Mouse (Mus musculus): ENCODE data around the gene Chchd6. TPM values are rescaled to one million over a fixed set of nuclear protein-coding genes. Genes with fewer than 3 reads are reported as not detected.
A peak's percentile ranks its signal among the peaks of the same experiment; 100 is the strongest.

Chchd6 gene
- polyA plus RNA-seq, 1 experiment from 2014 or later: 91.2 TPM

DNA sequence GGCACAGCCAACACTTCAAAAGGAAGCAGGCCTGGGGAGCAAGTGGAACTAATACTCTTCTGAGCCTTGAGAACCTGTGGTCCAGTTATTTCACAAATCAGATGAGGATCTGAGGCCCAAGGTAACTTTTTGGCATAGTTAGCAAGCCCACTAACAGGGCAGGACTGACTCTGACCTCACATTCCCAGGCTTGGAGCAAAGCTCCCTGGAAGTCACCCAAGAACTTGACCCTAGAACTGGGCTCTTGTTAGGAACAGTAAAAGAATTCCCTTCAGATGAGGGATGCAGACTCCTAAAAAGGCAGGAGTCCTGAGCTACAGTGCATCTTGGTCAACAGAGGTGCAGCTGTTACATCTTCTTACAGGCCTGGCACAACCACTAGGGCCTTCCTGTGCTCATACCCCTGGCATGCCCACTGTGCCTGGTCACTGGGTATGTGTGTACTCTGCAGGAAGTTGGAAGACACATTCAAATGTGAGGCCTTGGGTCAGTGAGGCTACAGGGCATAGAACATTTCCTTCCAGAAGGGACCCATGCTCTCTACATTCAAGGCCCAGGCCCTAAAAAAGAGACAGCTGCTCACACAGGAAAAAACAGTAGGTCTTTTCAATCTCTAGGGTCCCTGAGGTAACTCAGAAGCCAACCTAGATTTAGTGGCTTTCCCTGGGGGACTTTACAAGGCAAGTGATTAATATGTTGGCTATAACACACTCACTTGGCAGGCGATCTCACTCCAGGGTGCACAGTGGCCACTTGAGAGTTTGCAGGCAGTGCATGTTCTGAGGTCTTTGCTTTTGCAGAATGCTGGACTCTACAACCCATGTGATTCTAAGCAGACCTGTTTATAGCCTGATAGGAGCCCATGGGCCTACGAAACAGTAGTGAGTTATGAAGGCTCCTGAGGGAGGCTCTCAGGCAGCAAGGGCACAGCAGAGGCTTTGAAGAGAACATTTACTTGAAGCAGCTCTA is 191.9 kb downstream of the Chchd6 start:
- no peak overlapping the region for H3K27ac ChIP-seq (ENCODE audit: low read depth, low read length)
- no peaks in the 10 kb centered on the region for H3K27me3 ChIP-seq (ENCODE audit: control insufficient read depth, insufficient read depth, low read length)
- H3K4me1 ChIP-seq (replicated peaks; ENCODE audit: control insufficient read depth, insufficient read depth, low read length): no peaks in the 10 kb centered on the region
- DNase-seq (ENCODE audit: low spot score): no peak
- 90% methylated on average over 2 of the region's 2 CpGs for WGBS
- no peaks in the 10 kb centered on the region for H3K36me3 ChIP-seq (ENCODE audit: control insufficient read depth, insufficient read depth, low read length)
- ATAC-seq (ENCODE audit: low FRiP score): no peak
- no peak overlapping the region for H3K4me3 ChIP-seq (ENCODE audit: low read depth, low read length)
- no peaks in the 10 kb centered on the region for H3K9me3 ChIP-seq (ENCODE audit: control insufficient read depth, low read length)
- H3K9ac ChIP-seq (ENCODE audit: low read depth, low read length): no peak overlapping the region
- H3K4me2 ChIP-seq (replicated peaks; ENCODE audit: low read depth, low read length): no peak overlapping the region

DNA sequence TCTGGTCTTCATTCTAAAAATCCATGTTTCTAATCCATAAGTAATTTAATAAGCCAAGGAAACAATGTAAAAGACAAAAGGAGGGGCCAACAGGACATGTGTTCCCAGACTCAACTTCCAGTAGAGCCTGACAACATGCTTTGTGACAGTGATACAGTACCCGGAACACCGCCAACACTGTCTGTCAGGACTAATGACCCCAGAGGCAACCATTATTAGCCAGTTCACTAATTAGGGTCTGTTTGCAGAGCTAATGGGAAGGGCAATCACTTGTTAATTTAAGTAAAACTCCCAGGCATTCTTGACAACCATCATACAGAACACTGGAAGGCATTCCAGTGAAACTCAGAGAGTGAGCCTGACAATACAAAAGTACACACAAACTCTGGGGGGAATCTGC is 193.0 kb downstream of the Chchd6 start:
- H3K27ac ChIP-seq (ENCODE audit: low read depth, low read length): no peak overlapping the region
- no peaks in the 10 kb centered on the region for H3K36me3 ChIP-seq (ENCODE audit: control insufficient read depth, insufficient read depth, low read length)
- WGBS: 96% methylated on average over 2 of the region's 2 CpGs
- H3K4me1 ChIP-seq (replicated peaks; ENCODE audit: control insufficient read depth, insufficient read depth, low read length): no peaks in the 10 kb centered on the region
- no peak overlapping the region for H3K4me2 ChIP-seq (replicated peaks; ENCODE audit: low read depth, low read length)
- no peak overlapping the region for H3K9ac ChIP-seq (ENCODE audit: low read depth, low read length)
- H3K4me3 ChIP-seq (ENCODE audit: low read depth, low read length): no peak overlapping the region
- DNase-seq (ENCODE audit: low spot score): no peak
- no peaks in the 10 kb centered on the region for H3K27me3 ChIP-seq (ENCODE audit: control insufficient read depth, insufficient read depth, low read length)
- no peaks in the 10 kb centered on the region for H3K9me3 ChIP-seq (ENCODE audit: control insufficient read depth, low read length)
- no peak for ATAC-seq (ENCODE audit: low FRiP score)

DNA sequence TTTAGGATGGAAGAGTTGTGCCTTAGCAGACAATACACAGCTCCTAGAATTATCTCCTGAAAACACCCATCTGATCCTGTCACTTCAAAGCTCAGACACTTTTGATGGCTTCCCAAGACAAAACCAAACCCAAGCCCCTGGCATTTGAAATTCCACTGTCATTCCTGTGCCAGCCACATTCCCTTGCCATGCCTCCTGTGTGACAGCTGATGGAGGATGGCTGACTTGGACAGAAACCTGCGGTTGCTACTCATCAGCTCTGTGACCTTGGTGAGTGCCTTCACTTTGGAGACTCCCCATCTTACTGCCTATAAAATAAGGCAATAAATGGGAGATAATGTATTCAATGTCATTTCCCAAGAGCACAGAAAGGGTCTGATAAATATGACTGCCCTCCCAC is 195.9 kb downstream of the Chchd6 start:
- no peak for ATAC-seq (ENCODE audit: low FRiP score)
- no peaks in the 10 kb centered on the region for H3K9me3 ChIP-seq (ENCODE audit: control insufficient read depth, low read length)
- no peak for DNase-seq (ENCODE audit: low spot score)
- H3K27ac ChIP-seq (ENCODE audit: low read depth, low read length): no peak overlapping the region
- no peak overlapping the region for H3K9ac ChIP-seq (ENCODE audit: low read depth, low read length)
- no peaks in the 10 kb centered on the region for H3K4me1 ChIP-seq (replicated peaks; ENCODE audit: control insufficient read depth, insufficient read depth, low read length)
- H3K4me3 ChIP-seq (ENCODE audit: low read depth, low read length): no peak overlapping the region
- no peak overlapping the region for H3K4me2 ChIP-seq (replicated peaks; ENCODE audit: low read depth, low read length)
- WGBS: 94% methylated on average over 1 of the region's 1 CpGs
- no peaks in the 10 kb centered on the region for H3K27me3 ChIP-seq (ENCODE audit: control insufficient read depth, insufficient read depth, low read length)
- H3K36me3 ChIP-seq (ENCODE audit: control insufficient read depth, insufficient read depth, low read length): no peaks in the 10 kb centered on the region

DNA sequence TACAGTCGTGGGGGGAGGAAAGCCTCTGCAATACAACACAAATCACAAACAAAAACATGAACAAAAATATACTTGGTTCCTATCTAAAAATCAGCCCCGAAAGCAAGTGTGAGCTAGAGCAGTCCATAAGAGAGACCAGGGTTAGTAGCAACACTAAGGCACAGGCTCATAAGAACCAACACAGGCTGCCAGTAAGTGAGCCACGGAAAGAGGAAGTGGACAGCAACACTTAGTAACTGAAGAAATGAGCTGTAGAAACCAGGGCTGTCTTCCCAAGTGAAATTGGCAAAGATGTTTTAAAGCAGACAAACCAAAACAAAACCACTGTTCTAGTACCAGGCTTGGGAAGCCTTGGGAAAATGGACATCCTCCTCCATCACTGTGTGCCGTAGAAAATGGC is 197.5 kb downstream of the Chchd6 start:
- Histone ChIP-seq H3K9ac (ENCODE audit: low read depth, low read length) (no peak overlapping the region), H3K4me2 (replicated peaks; ENCODE audit: low read depth, low read length) (no peak overlapping the region), H3K27ac (ENCODE audit: low read depth, low read length) (no peak overlapping the region), H3K36me3 (ENCODE audit: control insufficient read depth, insufficient read depth, low read length) (no peaks in the 10 kb centered on the region), H3K4me1 (replicated peaks; ENCODE audit: control insufficient read depth, insufficient read depth, low read length) (no peaks in the 10 kb centered on the region), H3K9me3 (ENCODE audit: control insufficient read depth, low read length) (no peaks in the 10 kb centered on the region), H3K27me3 (ENCODE audit: control insufficient read depth, insufficient read depth, low read length) (no peaks in the 10 kb centered on the region), H3K4me3 (ENCODE audit: low read depth, low read length) (no peak overlapping the region)
- WGBS: 94% methylated on average over 4 of the region's 4 CpGs
- ATAC-seq (ENCODE audit: low FRiP score) (no peak), DNase-seq (ENCODE audit: low spot score) (no peak)

DNA sequence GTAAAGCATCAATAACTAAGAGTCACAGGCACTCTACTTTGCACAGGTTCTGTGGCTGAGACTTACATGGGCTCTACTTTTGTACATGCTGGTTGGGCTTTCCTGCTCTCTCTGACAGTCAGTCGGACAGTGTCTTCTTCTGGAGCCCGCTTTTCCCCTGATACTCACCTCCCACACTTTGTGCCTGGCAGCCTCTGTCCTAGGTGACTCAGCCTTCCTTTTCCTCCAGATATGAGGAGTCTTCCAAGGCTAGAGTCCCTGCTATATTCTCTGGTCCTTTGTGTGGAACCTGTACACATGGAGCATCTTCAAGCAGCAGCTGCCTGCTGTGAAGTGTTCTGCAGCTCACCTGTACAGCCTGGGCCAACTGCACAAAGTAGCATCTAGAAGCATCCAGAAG is 201.6 kb downstream of the Chchd6 start:
- DNase-seq (ENCODE audit: low spot score) (no peak), ATAC-seq (ENCODE audit: low FRiP score) (no peak)
- Histone ChIP-seq H3K9me3 (ENCODE audit: control insufficient read depth, low read length) (no peaks in the 10 kb centered on the region), H3K4me2 (replicated peaks; ENCODE audit: low read depth, low read length) (no peak overlapping the region), H3K4me1 (replicated peaks; ENCODE audit: control insufficient read depth, insufficient read depth, low read length) (no peaks in the 10 kb centered on the region), H3K27ac (ENCODE audit: low read depth, low read length) (no peak overlapping the region), H3K4me3 (ENCODE audit: low read depth, low read length) (no peak overlapping the region), H3K36me3 (ENCODE audit: control insufficient read depth, insufficient read depth, low read length) (no peaks in the 10 kb centered on the region), H3K27me3 (ENCODE audit: control insufficient read depth, insufficient read depth, low read length) (no peaks in the 10 kb centered on the region), H3K9ac (ENCODE audit: low read depth, low read length) (no peak overlapping the region)
- 89% methylated on average over 2 of the region's 2 CpGs for WGBS

DNA sequence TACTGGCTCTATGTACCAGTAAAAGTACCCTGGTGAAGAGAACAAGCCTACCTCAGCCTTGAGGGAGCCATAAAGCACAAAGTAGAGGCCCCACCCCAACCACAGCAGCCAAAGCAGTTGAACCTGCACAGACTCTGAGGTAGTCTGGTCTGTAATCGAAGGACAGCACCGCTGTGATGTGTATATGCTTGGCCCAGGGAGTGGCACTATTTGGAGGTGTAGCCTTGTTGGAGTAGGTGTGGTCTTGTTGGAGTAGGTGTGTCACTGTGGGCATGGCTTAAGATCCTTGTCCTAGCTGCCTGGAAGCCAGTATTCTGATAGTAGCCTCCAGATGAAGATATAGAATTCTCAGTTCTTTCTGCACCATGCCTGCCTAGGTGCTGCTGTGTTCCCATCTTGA is 203.2 kb downstream of the Chchd6 start:
- no peak overlapping the region for H3K4me2 ChIP-seq (replicated peaks; ENCODE audit: low read depth, low read length)
- no peaks in the 10 kb centered on the region for H3K4me1 ChIP-seq (replicated peaks; ENCODE audit: control insufficient read depth, insufficient read depth, low read length)
- WGBS: 96% methylated on average over 2 of the region's 2 CpGs

DNA sequence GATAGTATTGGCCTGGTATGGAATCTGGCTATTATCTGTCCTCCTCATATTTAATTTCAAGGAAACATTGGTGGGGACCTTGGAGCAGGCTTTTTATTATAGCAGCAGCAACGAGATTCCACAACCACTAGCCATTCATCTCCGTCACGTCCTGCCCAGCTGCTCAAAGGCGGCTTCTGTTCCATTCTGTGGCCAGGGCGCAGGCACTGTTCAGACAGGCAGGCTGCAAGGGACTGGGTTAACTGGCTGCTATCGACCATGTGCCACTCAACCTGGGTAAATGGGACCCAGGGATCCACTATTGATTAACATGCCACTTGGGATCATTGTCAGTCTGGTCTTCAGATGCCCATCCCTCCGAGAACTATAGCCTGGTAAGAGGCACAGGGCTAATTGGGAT is 205.7 kb downstream of the Chchd6 start:
- ATAC-seq (ENCODE audit: low FRiP score) (peak; percentile 70; the same call in 1 of the 2 replicates), DNase-seq (ENCODE audit: low spot score) (peak; percentile 27)
- Histone ChIP-seq H3K4me3 (ENCODE audit: low read depth, low read length) (no peak overlapping the region), H3K4me1 (replicated peaks; ENCODE audit: control insufficient read depth, insufficient read depth, low read length) (no peaks in the 10 kb centered on the region), H3K27ac (ENCODE audit: low read depth, low read length) (0 out of 2 replicates have a peak overlapping the region, but pooled peaks have one; percentile 45), H3K36me3 (ENCODE audit: control insufficient read depth, insufficient read depth, low read length) (no peaks in the 10 kb centered on the region), H3K9ac (ENCODE audit: low read depth, low read length) (no peak overlapping the region), H3K27me3 (ENCODE audit: control insufficient read depth, insufficient read depth, low read length) (no peaks in the 10 kb centered on the region), H3K4me2 (replicated peaks; ENCODE audit: low read depth, low read length) (no peak overlapping the region), H3K9me3 (ENCODE audit: control insufficient read depth, low read length) (no peaks in the 10 kb centered on the region)
- 64% methylated on average over 7 of the region's 7 CpGs for WGBS

More for the DNA sequence above, 203.2 kb downstream of the Chchd6 start:
- Histone ChIP-seq H3K27ac (ENCODE audit: low read depth, low read length) (no peak overlapping the region), H3K9me3 (ENCODE audit: control insufficient read depth, low read length) (no peaks in the 10 kb centered on the region), H3K9ac (ENCODE audit: low read depth, low read length) (no peak overlapping the region), H3K36me3 (ENCODE audit: control insufficient read depth, insufficient read depth, low read length) (no peaks in the 10 kb centered on the region), H3K4me3 (ENCODE audit: low read depth, low read length) (no peak overlapping the region), H3K27me3 (ENCODE audit: control insufficient read depth, insufficient read depth, low read length) (no peaks in the 10 kb centered on the region)
- ATAC-seq (ENCODE audit: low FRiP score): no peak
- DNase-seq (ENCODE audit: low spot score): no peak

DNA sequence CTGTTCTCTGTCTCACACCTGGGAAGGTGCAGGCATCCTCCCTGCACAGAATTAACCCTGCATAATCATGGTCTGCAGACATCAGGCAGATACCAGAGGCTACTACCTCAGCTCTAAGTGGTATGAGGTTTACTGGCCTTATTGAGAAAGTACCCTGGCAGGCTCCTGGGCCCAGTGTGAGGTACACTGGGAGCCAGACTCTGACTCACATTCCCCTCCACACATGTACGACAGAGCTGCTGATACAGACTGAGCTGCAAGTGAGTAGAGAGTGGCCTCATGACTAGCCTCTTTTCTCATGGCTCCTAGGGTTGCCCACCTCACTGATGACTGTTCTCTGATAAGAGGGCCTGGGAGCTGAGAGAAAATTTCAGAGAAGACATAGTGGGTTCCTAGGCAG is 208.5 kb downstream of the Chchd6 start:
- no peaks in the 10 kb centered on the region for H3K4me1 ChIP-seq (replicated peaks; ENCODE audit: control insufficient read depth, insufficient read depth, low read length)
- no peaks in the 10 kb centered on the region for H3K9me3 ChIP-seq (ENCODE audit: control insufficient read depth, low read length)
- no peak overlapping the region for H3K27ac ChIP-seq (ENCODE audit: low read depth, low read length)
- no peak for DNase-seq (ENCODE audit: low spot score)
- no peaks in the 10 kb centered on the region for H3K36me3 ChIP-seq (ENCODE audit: control insufficient read depth, insufficient read depth, low read length)
- no peak overlapping the region for H3K9ac ChIP-seq (ENCODE audit: low read depth, low read length)
- 77% methylated on average over 1 of the region's 1 CpGs for WGBS
- no peak for ATAC-seq (ENCODE audit: low FRiP score)
- H3K4me3 ChIP-seq (ENCODE audit: low read depth, low read length): no peak overlapping the region
- H3K4me2 ChIP-seq (replicated peaks; ENCODE audit: low read depth, low read length): no peak overlapping the region
- no peaks in the 10 kb centered on the region for H3K27me3 ChIP-seq (ENCODE audit: control insufficient read depth, insufficient read depth, low read length)

DNA sequence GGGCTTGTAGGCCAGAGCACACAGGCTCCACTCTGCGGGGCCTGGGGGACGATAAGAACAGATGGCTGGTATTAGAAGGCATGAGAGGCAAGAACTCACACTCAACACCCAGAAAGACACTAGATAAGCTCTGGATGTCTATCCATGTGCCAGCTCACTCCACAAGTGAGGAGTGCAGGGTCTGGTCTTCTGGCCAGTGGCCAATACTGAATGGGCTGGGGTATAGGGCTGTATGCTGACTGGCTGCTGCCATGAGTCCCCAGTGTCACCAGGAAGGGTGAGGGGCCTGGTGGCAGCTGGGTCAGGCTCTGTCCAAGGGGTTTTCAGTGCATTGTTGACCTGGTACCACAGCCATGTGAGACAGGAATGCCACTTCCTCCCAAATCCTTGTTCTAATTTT is 210.8 kb downstream of the Chchd6 start:
- DNase-seq (ENCODE audit: low spot score) (no peak), ATAC-seq (ENCODE audit: low FRiP score) (no peak)
- no peak overlapping the region for H3K9ac ChIP-seq (ENCODE audit: low read depth, low read length)
- no peaks in the 10 kb centered on the region for H3K9me3 ChIP-seq (ENCODE audit: control insufficient read depth, low read length)
- WGBS: 94% methylated on average over 2 of the region's 2 CpGs
- no peak overlapping the region for H3K4me3 ChIP-seq (ENCODE audit: low read depth, low read length)
- H3K36me3 ChIP-seq (ENCODE audit: control insufficient read depth, insufficient read depth, low read length): no peaks in the 10 kb centered on the region
- no peaks in the 10 kb centered on the region for H3K27me3 ChIP-seq (ENCODE audit: control insufficient read depth, insufficient read depth, low read length)
- H3K27ac ChIP-seq (ENCODE audit: low read depth, low read length): no peak overlapping the region
- peaks cover 3% of the 10 kb centered on the region; the same call in 1 of the 2 replicates for H3K4me1 ChIP-seq (replicated peaks; ENCODE audit: control insufficient read depth, insufficient read depth, low read length)
- H3K4me2 ChIP-seq (replicated peaks; ENCODE audit: low read depth, low read length): no peak overlapping the region
